Mouse (Mus musculus) adrenal gland, adult 10 weeks (tissue): ENCODE results near the gene Rdh7. TPM values are rescaled to one million over a fixed set of nuclear protein-coding genes. Genes with fewer than 3 reads are reported as not detected.

Source experiments
- polyA plus RNA-seq: library from polyadenylated mRNA; stranded (reverse); fragments of 350-450 nt; fragmentation: Illumina TruSeq; extraction: RNeasy Lipid Tissue Mini Kit (QIAGEN cat#74804); gene quantifications from one replicate; pipeline ENCODE4 v1.2.3, GENCODE M21; 2014; ENCODE audit warnings: low read depth, low replicate concordance

Rdh7 gene
- polyA plus RNA-seq = not detected

GRCm38 (mm10) chr10:127888605-127889004, at the start of gene Rdh7:
TSS of gene Rdh7 (minus strand) at chr10:127888817.

GRCm38 (mm10) chr10:127898218-127898617, 9.6 kb upstream of the Rdh7 start, which contains the start of gene Sdr9c7:
TSS of gene Sdr9c7 (plus strand) at chr10:127898518.

DNA sequence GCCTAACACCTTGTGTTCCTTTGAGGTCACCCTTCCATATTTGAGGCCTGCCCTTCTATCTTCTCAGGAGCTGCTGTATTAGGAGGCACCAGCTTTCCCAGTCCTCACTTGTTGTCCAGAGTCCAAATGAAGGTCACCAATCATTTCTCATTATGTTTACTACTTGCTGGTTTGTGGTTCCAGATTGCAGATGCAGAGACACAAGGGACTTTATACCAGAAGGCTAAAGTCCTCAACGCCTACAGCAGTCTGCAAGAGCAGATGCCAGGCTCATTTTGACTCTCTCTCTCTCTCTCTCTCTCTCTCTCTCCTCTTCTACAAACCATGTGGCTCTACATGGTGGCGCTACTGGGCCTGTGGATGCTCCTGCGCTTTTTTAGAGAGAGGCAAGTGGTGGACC, 22.4 kb downstream of the Rdh7 start, which contains the start of gene Rdh16f2:
Gene Rdh16f2 (plus strand): TSS at position 243 of the 400 bp plus-strand sequence.

GRCm38 (mm10) chr10:127849628-127850027, 39.0 kb downstream of the Rdh7 start, which contains the start of gene Rdh19:
TSS of gene Rdh19 (plus strand) at chr10:127849928.

Other genes with a start within 250 kb of the Rdh7 start
- gene Stat6, start 245.8 kb downstream of the Rdh7 start, polyA plus RNA-seq = 42.6 TPM
- gene Nemp1, start 221.9 kb downstream of the Rdh7 start, polyA plus RNA-seq = 12.3 TPM
- 3.4 TPM for gene Nab2, start 220.2 kb downstream of the Rdh7 start, polyA plus RNA-seq
- 0.41 TPM for gene Myo1a, start 183.6 kb downstream of the Rdh7 start, polyA plus RNA-seq
- gene Tac2, start 164.3 kb downstream of the Rdh7 start, polyA plus RNA-seq = not detected
- gene Zbtb39, start 149.3 kb downstream of the Rdh7 start, polyA plus RNA-seq = 3.3 TPM
- 2.9 TPM for gene Gpr182, start 137.1 kb downstream of the Rdh7 start, polyA plus RNA-seq
- gene Rdh1, start 129.1 kb downstream of the Rdh7 start, polyA plus RNA-seq = 6.2 TPM
- gene Rdh16f1, start 129.0 kb downstream of the Rdh7 start, polyA plus RNA-seq = not detected
- 5.9 TPM for gene Rdh9, start 112.4 kb downstream of the Rdh7 start, polyA plus RNA-seq
- gene Rdh16, start 87.7 kb downstream of the Rdh7 start, polyA plus RNA-seq = 0.29 TPM
- not detected for gene Rdh19, start 38.9 kb downstream of the Rdh7 start, polyA plus RNA-seq
- gene Rdh16f2, start 22.3 kb downstream of the Rdh7 start, polyA plus RNA-seq = not detected
- gene Sdr9c7, start 9.7 kb upstream of the Rdh7 start, polyA plus RNA-seq = 2.9 TPM
- gene Hsd17b6, start 118.8 kb upstream of the Rdh7 start, polyA plus RNA-seq = not detected
- gene Prim1, start 126.4 kb upstream of the Rdh7 start, polyA plus RNA-seq = 12.9 TPM
- 1,016 TPM for gene Naca, start 146.8 kb upstream of the Rdh7 start, polyA plus RNA-seq
- gene Ptges3, start 170.1 kb upstream of the Rdh7 start, polyA plus RNA-seq = 590 TPM
- gene Atp5b, start 194.5 kb upstream of the Rdh7 start, polyA plus RNA-seq = 811 TPM
- 20.4 TPM for gene Baz2a, start 202.8 kb upstream of the Rdh7 start, polyA plus RNA-seq